Mouse (Mus musculus) liver, embryonic 16.5 days (tissue): ENCODE measurements around the gene Gm20721. TPM values are rescaled to one million over a fixed set of nuclear protein-coding genes. Genes with fewer than 3 reads are reported as not detected.

Experiments used
- ATAC-seq: fragments of 200-750 bp; cut with Nextera tagmentation; 2 replicates; pipeline ENCODE4 v1.8.0; 2017; ENCODE audit warnings: low read depth, mild to moderate bottlenecking, moderate number of reproducible peaks, moderate library complexity
- H3K27ac ChIP-seq: fragments of 300-500 bp; sonication (generic); 2 replicates; pipeline ENCODE4 v1.5.1; 2014; ENCODE audit warnings: mild to moderate bottlenecking, low read length
- H3K27me3 ChIP-seq: fragments of 300-500 bp; sonication (generic); 2 replicates; pipeline ENCODE4 v1.6.1; 2014; ENCODE audit warnings: low read depth, low read length, mixed read lengths; ENCODE audit not compliant: control insufficient read depth, insufficient read depth
- H3K36me3 ChIP-seq: fragments of 300-500 bp; sonication (generic); 2 replicates; pipeline ENCODE4 v1.6.1; 2014; ENCODE audit warnings: mild to moderate bottlenecking; ENCODE audit not compliant: control insufficient read depth, insufficient read depth
- H3K4me1 ChIP-seq: fragments of 300-500 bp; sonication (generic); 2 replicates; pipeline ENCODE4 v1.6.1; 2014; ENCODE audit warnings: low read depth, low read length, mixed read lengths; ENCODE audit not compliant: control insufficient read depth
- H3K4me2 ChIP-seq: fragments of 300-500 bp; sonication (generic); 2 replicates; pipeline ENCODE4 v1.6.1; 2014; ENCODE audit warnings: low read depth, low read length, mixed read lengths
- H3K4me3 ChIP-seq: fragments of 300-500 bp; sonication (generic); 2 replicates; pipeline ENCODE4 v1.5.1; 2014; ENCODE audit warnings: low read depth, mild to moderate bottlenecking, low read length
- H3K9ac ChIP-seq: fragments of 300-500 bp; sonication (generic); 2 replicates; pipeline ENCODE4 v1.6.1; 2014; ENCODE audit warnings: low read depth, low read length
- H3K9me3 ChIP-seq: fragments of 300-500 bp; sonication (generic); replicated peaks from 2 replicates; pipeline ENCODE4 v1.6.1; 2016; ENCODE audit warnings: low read length; ENCODE audit not compliant: control insufficient read depth
- WGBS: fragments of 180-500 bp; shearing (Covaris S2); extraction: QIAGEN DNeasy Blood & Tissue Kit; methylation state at CpG from one replicate; pipeline ENCODE4 v1.1.7; 2014; ENCODE audit not compliant: insufficient replicate concordance; 5-methylcytosine and 5-hydroxymethylcytosine counted together
- polyA plus RNA-seq: library from polyadenylated mRNA; unstranded; fragments of >200 nt; fragmentation: Nextera tagmentation; extraction: Ambion mirVana; gene quantifications from 2 replicates; pipeline ENCODE4 v1.2.1, GENCODE M21; 2015

Gm20721 gene
- polyA plus RNA-seq, 1 experiment from 2014 or later: 34.8 TPM

DNA sequence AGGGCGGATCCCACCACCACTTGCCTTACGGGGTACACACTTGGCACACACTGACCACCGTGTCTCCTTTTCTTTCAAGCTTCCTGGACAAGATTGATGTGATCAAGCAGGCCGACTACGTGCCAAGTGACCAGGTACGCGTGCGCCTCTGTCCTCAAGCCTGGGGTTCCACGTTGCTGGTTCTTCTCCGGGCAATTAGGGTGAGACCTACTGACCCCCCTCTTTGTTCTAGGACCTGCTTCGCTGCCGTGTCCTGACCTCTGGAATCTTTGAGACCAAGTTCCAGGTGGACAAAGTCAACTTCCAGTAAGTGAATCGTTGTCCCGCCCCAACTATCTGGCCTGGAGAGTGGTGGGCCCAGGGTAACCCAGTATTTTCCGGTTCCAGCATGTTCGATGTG is 1.5 kb downstream of the Gm20721 start:
- Histone ChIP-seq H3K27ac (no peak overlapping the region), H3K9me3 (no peaks in the 10 kb centered on the region), H3K9ac (no peak overlapping the region), H3K27me3 (no peaks in the 10 kb centered on the region), H3K36me3 (peaks cover 25% of the 10 kb centered on the region), H3K4me2 (no peak overlapping the region), H3K4me1 (peaks cover 18% of the 10 kb centered on the region), H3K4me3 (no peak overlapping the region)
- 86% methylated on average over 16 of the region's 16 CpGs for whole genome bisulfite sequencing
- ATAC-seq: no peak

DNA sequence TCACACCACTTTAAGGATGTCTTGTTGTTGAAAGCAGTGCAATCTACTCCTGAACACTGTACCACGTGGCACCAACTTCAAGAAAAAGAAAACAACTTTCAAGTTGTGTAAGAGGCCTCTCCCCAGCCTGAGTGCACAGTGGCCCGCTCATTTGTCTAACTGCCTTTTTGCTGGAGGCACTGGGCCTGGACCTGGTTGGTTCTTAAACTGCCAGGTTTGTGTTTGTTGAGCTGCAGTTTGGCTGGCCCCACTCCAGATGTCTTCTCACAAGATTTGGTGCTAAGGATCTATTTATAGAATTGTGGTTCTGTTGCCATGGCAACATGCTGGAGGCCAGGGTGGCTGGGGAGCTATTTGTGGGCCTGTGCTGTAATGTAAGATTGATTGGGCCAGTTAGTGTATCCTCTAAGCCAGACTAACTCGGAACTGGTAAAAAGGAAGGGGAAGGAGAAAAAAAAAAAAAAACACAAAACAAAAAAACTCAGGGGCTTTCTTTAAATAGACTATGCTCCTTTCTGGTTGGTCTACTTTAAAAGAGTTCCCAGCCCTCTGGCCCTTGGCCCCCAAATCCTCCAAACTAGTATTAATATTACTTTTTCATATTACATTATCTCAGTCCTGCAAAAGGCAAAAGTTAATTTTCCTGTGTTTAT is 2.4 kb downstream of the Gm20721 start:
- 15% methylated on average over 3 of the region's 3 CpGs for WGBS
- Histone ChIP-seq H3K9ac (no peak overlapping the region), H3K27ac (peak overlapping the region; percentile 0), H3K27me3 (no peaks in the 10 kb centered on the region), H3K9me3 (no peaks in the 10 kb centered on the region), H3K4me2 (no peak overlapping the region), H3K36me3 (peaks cover 25% of the 10 kb centered on the region), H3K4me1 (peaks cover 20% of the 10 kb centered on the region), H3K4me3 (no peak overlapping the region)
- peak; percentile 60 for ATAC-seq

DNA sequence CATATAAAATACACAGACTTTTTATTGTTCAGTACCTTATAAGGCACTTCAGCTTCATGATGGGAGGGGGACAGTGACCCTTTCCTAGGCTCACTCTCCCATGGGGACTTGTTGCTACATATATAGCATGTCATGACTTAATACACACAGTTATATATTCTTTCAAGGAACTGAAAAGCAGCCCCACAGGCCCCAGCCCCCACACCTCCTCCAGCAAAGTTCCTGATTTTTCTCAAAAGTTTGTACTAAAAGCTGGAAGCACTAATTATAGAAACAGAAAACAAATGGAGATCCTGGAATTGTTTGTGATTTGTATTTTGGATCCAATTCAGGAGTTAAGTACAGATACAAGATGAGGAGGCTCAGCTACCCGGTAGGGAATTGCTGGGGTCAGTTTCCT is 2.9 kb downstream of the Gm20721 start:
- ATAC-seq: no peak
- Histone ChIP-seq H3K27me3 (no peaks in the 10 kb centered on the region), H3K9ac (no peak overlapping the region), H3K4me2 (no peak overlapping the region), H3K4me3 (no peak overlapping the region), H3K4me1 (peaks cover 20% of the 10 kb centered on the region), H3K9me3 (no peaks in the 10 kb centered on the region), H3K36me3 (peaks cover 25% of the 10 kb centered on the region), H3K27ac (peak overlapping the region; percentile 0; the same call in 1 of the 2 replicates)
- WGBS: 27% methylated on average over 1 of the region's 1 CpGs

DNA sequence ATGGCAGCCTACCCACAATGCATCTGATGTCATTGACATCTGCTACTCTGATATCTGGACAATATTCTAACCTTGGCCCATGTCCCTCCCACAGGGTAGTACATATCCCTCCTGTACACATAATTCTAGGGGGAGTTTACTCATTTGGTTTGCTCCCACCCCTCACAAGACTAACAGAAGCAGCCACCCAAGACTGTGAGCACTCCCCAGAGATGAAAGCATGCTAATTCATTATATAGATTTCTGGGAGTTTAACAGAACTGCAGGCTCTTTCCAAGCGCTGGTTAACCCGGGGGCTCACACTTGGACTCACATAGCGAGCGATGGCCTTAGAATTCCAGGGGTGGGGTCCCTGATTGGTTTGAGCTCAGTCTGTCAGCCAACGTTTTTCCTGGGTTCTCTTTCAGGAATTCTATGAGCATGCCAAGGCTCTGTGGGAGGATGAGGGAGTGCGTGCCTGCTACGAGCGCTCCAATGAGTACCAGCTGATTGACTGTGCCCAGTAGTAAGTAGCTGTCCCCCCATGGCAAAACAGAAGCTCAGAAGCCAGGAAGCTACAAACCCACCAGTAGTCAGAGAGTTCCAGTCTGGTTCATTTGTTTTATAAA is 3.6 kb downstream of the Gm20721 start:
- no peak for ATAC-seq
- H3K4me2 ChIP-seq: no peak overlapping the region
- H3K4me1 ChIP-seq: peaks cover 20% of the 10 kb centered on the region
- H3K4me3 ChIP-seq: no peak overlapping the region
- H3K9me3 ChIP-seq: no peaks in the 10 kb centered on the region
- H3K9ac ChIP-seq: no peak overlapping the region
- no peak overlapping the region for H3K27ac ChIP-seq
- 80% methylated on average over 8 of the region's 8 CpGs for WGBS
- peaks cover 25% of the 10 kb centered on the region for H3K36me3 ChIP-seq
- no peaks in the 10 kb centered on the region for H3K27me3 ChIP-seq

DNA sequence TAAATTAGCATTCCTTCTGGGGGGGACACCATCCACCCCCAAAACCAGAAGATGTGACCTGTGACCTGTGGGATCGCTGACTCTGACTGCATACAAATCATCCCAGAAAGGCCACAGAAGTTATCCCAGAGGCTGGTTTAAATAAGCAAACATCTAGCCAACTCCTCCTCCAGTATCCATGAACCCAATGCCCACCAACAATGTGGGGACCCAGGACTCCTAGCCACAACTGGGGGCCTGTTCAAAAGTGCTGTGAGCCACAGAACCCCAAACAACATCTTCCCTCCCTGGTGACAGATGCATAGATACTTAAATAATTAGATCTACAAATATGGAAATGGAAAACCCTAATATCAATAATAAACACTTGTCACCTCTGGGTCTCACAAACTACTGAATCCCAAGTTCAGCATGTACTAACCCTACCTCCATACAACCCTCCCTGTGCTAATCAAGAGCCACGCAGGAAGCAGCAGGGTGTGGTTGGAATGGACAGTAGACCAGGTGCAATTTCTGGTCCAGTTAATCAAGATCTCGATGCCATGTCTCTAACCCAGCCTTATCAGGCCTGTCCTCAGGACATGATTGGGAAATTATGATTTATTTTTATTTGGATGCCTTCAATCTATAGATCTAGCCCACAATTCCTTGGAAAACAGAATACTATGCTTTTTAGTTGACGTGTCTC is 5.5 kb downstream of the Gm20721 start:
- Histone ChIP-seq H3K27me3 (no peaks in the 10 kb centered on the region), H3K9ac (no peak overlapping the region), H3K4me1 (peaks cover 23% of the 10 kb centered on the region), H3K9me3 (no peaks in the 10 kb centered on the region), H3K4me3 (no peak overlapping the region), H3K36me3 (peaks cover 14% of the 10 kb centered on the region), H3K4me2 (no peak overlapping the region), H3K27ac (no peak overlapping the region)
- no peak for ATAC-seq
- 63% methylated on average over 4 of the region's 4 CpGs for WGBS

DNA sequence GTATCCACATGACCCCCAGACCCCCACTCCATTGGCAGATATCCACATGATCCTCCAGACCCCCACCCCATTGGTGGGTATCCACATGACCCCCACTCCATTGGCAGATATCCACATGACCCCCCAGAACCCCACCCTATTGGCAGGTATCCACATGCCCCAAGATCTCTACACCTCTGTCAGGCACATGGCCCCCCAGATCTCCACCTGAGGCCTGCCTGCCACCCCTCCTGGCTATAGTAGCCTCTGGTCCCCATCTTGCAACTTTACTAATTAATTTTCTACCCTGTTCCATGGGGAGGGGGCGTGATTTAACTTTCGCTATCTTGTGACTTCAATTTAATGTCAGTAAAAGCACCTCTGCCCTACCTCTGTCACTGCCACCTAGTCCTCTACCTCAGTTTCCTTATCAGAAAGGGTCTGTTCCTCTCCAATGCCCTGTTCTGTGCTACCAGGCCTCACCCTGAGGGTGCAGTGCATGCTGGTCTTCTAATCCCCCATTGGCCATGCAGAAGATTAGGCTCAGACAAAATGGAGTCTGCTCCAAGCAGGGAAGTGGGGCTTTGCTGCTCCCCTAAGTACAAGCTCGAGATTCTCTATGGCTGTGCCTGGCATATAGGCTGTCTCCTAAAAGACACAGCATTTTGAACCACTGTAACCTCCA is 6.2 kb downstream of the Gm20721 start:
- peaks cover 7% of the 10 kb centered on the region for H3K36me3 ChIP-seq
- no peak overlapping the region for H3K9ac ChIP-seq
- no peaks in the 10 kb centered on the region for H3K9me3 ChIP-seq
- no peak overlapping the region for H3K4me2 ChIP-seq
- no peaks in the 10 kb centered on the region for H3K27me3 ChIP-seq
- no peak overlapping the region for H3K27ac ChIP-seq
- H3K4me1 ChIP-seq: peaks cover 29% of the 10 kb centered on the region
- no peak for ATAC-seq
- WGBS: 80% methylated on average over 3 of the region's 3 CpGs
- H3K4me3 ChIP-seq: no peak overlapping the region

DNA sequence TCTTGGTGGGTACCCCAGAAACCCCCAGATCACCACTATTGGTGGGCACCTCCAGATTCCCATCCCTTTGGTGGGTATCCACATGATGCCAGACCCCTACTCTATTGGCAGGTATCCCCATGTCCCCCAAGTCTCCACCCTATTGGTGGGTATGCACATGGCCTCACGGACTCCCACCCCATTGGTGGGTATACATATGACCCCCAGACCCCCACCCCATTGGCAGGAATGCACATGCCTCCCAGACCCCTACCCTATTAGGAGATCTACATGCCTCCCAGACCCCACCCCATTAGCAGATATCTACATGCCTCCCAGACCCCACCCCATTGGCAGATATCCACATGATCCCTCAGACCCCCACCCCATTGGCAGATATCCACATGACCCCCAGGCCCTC is 6.8 kb downstream of the Gm20721 start:
- no peak overlapping the region for H3K4me2 ChIP-seq
- no peaks in the 10 kb centered on the region for H3K9me3 ChIP-seq
- no peak overlapping the region for H3K4me3 ChIP-seq
- peaks cover 5% of the 10 kb centered on the region; the same call in 1 of the 2 replicates for H3K36me3 ChIP-seq
- H3K27me3 ChIP-seq: no peaks in the 10 kb centered on the region
- H3K9ac ChIP-seq: no peak overlapping the region
- 93% methylated on average over 1 of the region's 1 CpGs for WGBS
- no peak for ATAC-seq
- H3K27ac ChIP-seq: no peak overlapping the region
- H3K4me1 ChIP-seq: peaks cover 33% of the 10 kb centered on the region

DNA sequence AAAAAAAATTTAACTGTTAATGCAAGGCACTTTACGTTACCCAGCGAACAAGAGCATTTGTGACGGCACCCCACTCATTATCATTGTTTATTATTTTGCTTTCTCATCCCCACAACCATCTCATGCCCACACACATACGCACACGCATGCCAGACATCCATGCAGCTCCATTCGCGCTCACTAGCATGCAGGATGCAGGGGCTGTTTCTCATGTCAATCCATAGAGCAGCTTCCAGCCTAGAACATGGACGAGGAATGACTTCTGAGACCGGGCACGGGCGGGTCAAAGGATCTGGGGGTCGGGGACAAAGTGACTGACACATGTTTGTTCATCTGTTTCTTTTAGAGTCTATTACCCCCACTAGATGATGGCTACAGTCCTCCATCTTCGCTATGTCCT is 9.2 kb downstream of the Gm20721 start:
- H3K27me3 ChIP-seq: no peaks in the 10 kb centered on the region
- no peak overlapping the region for H3K4me3 ChIP-seq
- peaks cover 36% of the 10 kb centered on the region for H3K4me1 ChIP-seq
- H3K9me3 ChIP-seq: no peaks in the 10 kb centered on the region
- no peak overlapping the region for H3K4me2 ChIP-seq
- H3K9ac ChIP-seq: no peak overlapping the region
- ATAC-seq: no peak
- H3K27ac ChIP-seq: no peak overlapping the region
- WGBS: 82% methylated on average over 13 of the region's 13 CpGs
- H3K36me3 ChIP-seq: peaks cover 6% of the 10 kb centered on the region

DNA sequence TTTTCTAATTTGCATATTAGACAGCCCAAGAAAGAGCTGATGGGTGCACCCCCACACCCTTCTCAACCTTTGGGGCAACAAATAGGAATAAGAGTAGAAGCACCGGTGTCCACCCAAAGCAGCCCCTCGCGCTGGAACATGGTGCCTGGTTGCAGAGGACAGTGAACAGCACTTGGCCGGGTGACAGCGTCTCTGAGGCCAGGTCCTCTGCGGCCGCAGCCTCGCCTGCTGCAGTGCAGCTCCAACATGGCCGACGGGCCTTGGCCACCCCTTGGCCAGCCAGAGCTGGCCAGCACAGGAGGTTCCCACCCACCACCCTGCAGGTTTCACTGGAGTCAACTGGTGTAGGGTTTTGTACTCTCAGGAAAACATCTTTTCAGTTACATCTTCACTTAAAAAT is 12.1 kb downstream of the Gm20721 start:
- peaks cover 6% of the 10 kb centered on the region for H3K36me3 ChIP-seq
- 83% methylated on average over 10 of the region's 10 CpGs for WGBS
- no peak for ATAC-seq
- H3K4me3 ChIP-seq: no peak overlapping the region
- no peaks in the 10 kb centered on the region for H3K27me3 ChIP-seq
- no peak overlapping the region for H3K9ac ChIP-seq
- H3K9me3 ChIP-seq: no peaks in the 10 kb centered on the region
- H3K4me2 ChIP-seq: no peak overlapping the region
- H3K27ac ChIP-seq: no peak overlapping the region
- H3K4me1 ChIP-seq: peaks cover 41% of the 10 kb centered on the region
